Mouse (Mus musculus) left cerebral cortex, postnatal 36 days (tissue): ENCODE data around the gene Lmna. TPM values are rescaled to one million over a fixed set of nuclear protein-coding genes. Genes with fewer than 3 reads are reported as not detected.
A peak's percentile ranks its signal among the peaks of the same experiment; 100 is the strongest.

Experiments used
- DNase-seq, 2 experiments: peaks; one replicate each; pipeline ENCODE4 v3.0.0; 2021 to 2022; ENCODE audit warnings: low spot score in 2 of 2, mixed read lengths in 1 of 2
- intact Hi-C: fragments of 180-260 bp; cut with DNase I; formaldehyde crosslinking; loops from one replicate; pipeline ENCODE4 v1.15.1; 2025
- total RNA-seq, 2 experiments: library from RNA; stranded (reverse); gene quantifications; 2 replicates each; pipeline ENCODE4 v1.2.3; 2021

Gene Lmna
- total RNA-seq, 2 experiments from 2014 or later = 47.1 to 57.3 TPM

- DNase-seq = peak; percentile 72 to 73
- intact Hi-C loops = loop anchor here (1.0 kb wide), 1 partner anchor 43 kb away; no protein-coding TSS in a partner anchor
Measured at GRCm38 (mm10) chr3:88526157-88527131, 16.7 kb upstream of the Lmna start.

GRCm38 (mm10) chr3:88525021-88525420 is 15.3 kb upstream of the Lmna start:
- intact Hi-C loops = no loop called here
- DNase-seq = no peak

- intact Hi-C loops = loop anchor here (2.0 kb wide), 1 partner anchor 40 kb away; no protein-coding TSS in a partner anchor
- DNase-seq = no peak
Measured at GRCm38 (mm10) chr3:88523027-88523426, 13.3 kb upstream of the Lmna start.

- peak; percentile 56 to 58 for DNase-seq
- intact Hi-C loops = loop anchor here (2.0 kb wide), 1 partner anchor 39 kb away; no protein-coding TSS in a partner anchor
Measured at GRCm38 (mm10) chr3:88521803-88522331, 12.1 kb upstream of the Lmna start.

- intact Hi-C loops = no loop called here
- no peak for DNase-seq
Measured at GRCm38 (mm10) chr3:88521156-88521555, 11.4 kb upstream of the Lmna start.

GRCm38 (mm10) chr3:88520078-88520477 is 10.3 kb upstream of the Lmna start:
- intact Hi-C loops = no loop called here
- DNase-seq = no peak

- intact Hi-C loops = no loop called here
- DNase-seq = no peak
Measured at GRCm38 (mm10) chr3:88518411-88518810, 8.7 kb upstream of the Lmna start.

- DNase-seq = no peak
- intact Hi-C loops = no loop called here
Measured at GRCm38 (mm10) chr3:88516407-88516806, 6.7 kb upstream of the Lmna start.

- intact Hi-C loops = no loop called here
- no peak for DNase-seq
Measured at GRCm38 (mm10) chr3:88515095-88515386, 5.3 kb upstream of the Lmna start.

- intact Hi-C loops = no loop called here
- DNase-seq = no peak
Measured at GRCm38 (mm10) chr3:88514231-88515094, 4.7 kb upstream of the Lmna start.

GRCm38 (mm10) chr3:88513546-88514115 is 3.9 kb upstream of the Lmna start:
- intact Hi-C loops = no loop called here
- no peak for DNase-seq

GRCm38 (mm10) chr3:88512896-88513545 is 3.3 kb upstream of the Lmna start:
- intact Hi-C loops = no loop called here

GRCm38 (mm10) chr3:88512141-88512895 is 2.6 kb upstream of the Lmna start:
- DNase-seq = no peak
- intact Hi-C loops = no loop called here

More at GRCm38 (mm10) chr3:88512896-88513545, 3.3 kb upstream of the Lmna start:
- DNase-seq = no peak

GRCm38 (mm10) chr3:88511559-88511958 is 1.8 kb upstream of the Lmna start:
- no peak for DNase-seq
- intact Hi-C loops = no loop called here

GRCm38 (mm10) chr3:88510421-88511289 is 899 bp upstream of the Lmna start:
- intact Hi-C loops = no loop called here
- DNase-seq = no peak

- intact Hi-C loops = no loop called here
- DNase-seq = no peak
Measured at GRCm38 (mm10) chr3:88509250-88509649, 506 bp downstream of the Lmna start.

GRCm38 (mm10) chr3:88505765-88506164 is 4.0 kb downstream of the Lmna start:
- DNase-seq = no peak
- intact Hi-C loops = no loop called here

GRCm38 (mm10) chr3:88505081-88505480 is 4.7 kb downstream of the Lmna start:
- intact Hi-C loops = no loop called here
- DNase-seq = no peak
